Mouse (Mus musculus): ENCODE results near the gene Slc35b2. TPM values are rescaled to one million over a fixed set of nuclear protein-coding genes. Genes with fewer than 3 reads are reported as not detected.

Slc35b2 gene
- polyA plus RNA-seq, 1 experiment = 66.2 TPM

- TF ChIP-seq GATA1 (IDR thresholded peaks at IDR 0.05; ENCODE audit: low read length) = no peak
Observed at GRCm38 (mm10) chr17:45542129-45542528, 21.5 kb upstream of the Slc35b2 start.

GRCm38 (mm10) chr17:45542705-45543104, 21.0 kb upstream of the Slc35b2 start:
- no peak for TF ChIP-seq GATA1 (IDR thresholded peaks at IDR 0.05; ENCODE audit: low read length)

- TF ChIP-seq GATA1 (IDR thresholded peaks at IDR 0.05; ENCODE audit: low read length) = no peak
Observed at GRCm38 (mm10) chr17:45543115-45543514, 20.6 kb upstream of the Slc35b2 start.

GRCm38 (mm10) chr17:45544001-45544872, 19.4 kb upstream of the Slc35b2 start:
- TF ChIP-seq GATA1 (IDR thresholded peaks at IDR 0.05; ENCODE audit: low read length) = no peak

GRCm38 (mm10) chr17:45544873-45545277, 18.8 kb upstream of the Slc35b2 start:
- no peak for TF ChIP-seq GATA1 (IDR thresholded peaks at IDR 0.05; ENCODE audit: low read length)

- no peak for TF ChIP-seq GATA1 (IDR thresholded peaks at IDR 0.05; ENCODE audit: low read length)
Observed at GRCm38 (mm10) chr17:45545278-45545961, 18.3 kb upstream of the Slc35b2 start.

GRCm38 (mm10) chr17:45546941-45547340, 16.7 kb upstream of the Slc35b2 start:
- no peak for TF ChIP-seq GATA1 (IDR thresholded peaks at IDR 0.05; ENCODE audit: low read length)

GRCm38 (mm10) chr17:45547461-45548190, 16.0 kb upstream of the Slc35b2 start:
- no peak for TF ChIP-seq GATA1 (IDR thresholded peaks at IDR 0.05; ENCODE audit: low read length)

- TF ChIP-seq GATA1 (IDR thresholded peaks at IDR 0.05; ENCODE audit: low read length) = no peak
Observed at GRCm38 (mm10) chr17:45548541-45549512, 14.8 kb upstream of the Slc35b2 start.

- TF ChIP-seq GATA1 (IDR thresholded peaks at IDR 0.05; ENCODE audit: low read length) = no peak
Observed at GRCm38 (mm10) chr17:45549617-45550181, 14.0 kb upstream of the Slc35b2 start, which contains the start of gene Tmem151b. Tmem151b (minus strand) TSS chr17:45549677.

- TF ChIP-seq GATA1 (IDR thresholded peaks at IDR 0.05; ENCODE audit: low read length) = no peak
Observed at GRCm38 (mm10) chr17:45550253-45550652, 13.4 kb upstream of the Slc35b2 start.

- TF ChIP-seq GATA1 (IDR thresholded peaks at IDR 0.05; ENCODE audit: low read length) = no peak
Observed at GRCm38 (mm10) chr17:45551249-45551796, 12.4 kb upstream of the Slc35b2 start.

- TF ChIP-seq GATA1 (IDR thresholded peaks at IDR 0.05; ENCODE audit: low read length) = no peak
Observed at GRCm38 (mm10) chr17:45551816-45552451, 11.7 kb upstream of the Slc35b2 start.

GRCm38 (mm10) chr17:45553065-45553464, 10.6 kb upstream of the Slc35b2 start:
- TF ChIP-seq GATA1 (IDR thresholded peaks at IDR 0.05; ENCODE audit: low read length) = no peak

Measured in G1E-ER4 (cell line).